Mouse (Mus musculus): ENCODE data around the gene Pvalb.
A peak's percentile ranks its signal among the peaks of the same experiment; 100 is the strongest.

Pvalb gene

DNA sequence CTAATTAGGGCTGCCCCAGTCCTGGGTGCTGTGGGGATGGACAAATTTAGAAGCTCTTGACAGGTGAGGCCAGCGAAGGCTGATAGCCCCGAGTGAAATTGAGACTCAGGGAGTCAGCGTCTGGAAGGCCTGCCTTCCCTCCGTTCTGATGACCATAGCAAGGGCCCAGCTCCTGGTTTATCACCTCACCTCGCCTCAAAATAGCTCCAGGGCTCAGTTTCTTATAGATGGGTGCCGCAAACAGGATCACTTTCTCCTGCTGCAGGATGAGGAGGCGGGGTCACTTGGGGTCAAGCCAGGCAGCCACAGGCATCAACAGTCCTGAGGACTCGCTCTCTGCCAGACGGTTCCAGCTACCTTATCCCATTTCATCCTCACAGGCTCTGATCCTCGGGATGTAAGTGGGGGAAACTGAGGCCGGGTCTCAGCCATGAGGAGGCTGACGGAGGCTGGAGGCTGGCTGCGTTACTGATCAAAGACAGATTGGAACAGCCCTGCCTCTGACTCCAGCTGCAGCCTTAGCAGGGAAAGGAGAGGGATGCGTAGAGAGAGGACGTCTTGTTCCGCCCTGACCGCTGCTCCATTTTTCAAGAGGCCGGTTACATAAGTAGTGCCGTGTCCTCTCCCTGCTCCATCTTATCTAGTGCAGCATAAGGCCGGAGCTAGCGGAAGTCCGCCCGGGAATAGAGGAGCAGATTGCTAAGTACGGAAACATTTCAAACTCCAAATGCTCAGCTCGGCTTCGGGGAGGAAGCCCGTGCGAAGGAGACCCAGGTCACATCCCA lies 10.9 kb downstream of the Pvalb start:
- DNase-seq (ENCODE audit: low spot score in 2 of 2): peak; percentile 15 to 41

DNA sequence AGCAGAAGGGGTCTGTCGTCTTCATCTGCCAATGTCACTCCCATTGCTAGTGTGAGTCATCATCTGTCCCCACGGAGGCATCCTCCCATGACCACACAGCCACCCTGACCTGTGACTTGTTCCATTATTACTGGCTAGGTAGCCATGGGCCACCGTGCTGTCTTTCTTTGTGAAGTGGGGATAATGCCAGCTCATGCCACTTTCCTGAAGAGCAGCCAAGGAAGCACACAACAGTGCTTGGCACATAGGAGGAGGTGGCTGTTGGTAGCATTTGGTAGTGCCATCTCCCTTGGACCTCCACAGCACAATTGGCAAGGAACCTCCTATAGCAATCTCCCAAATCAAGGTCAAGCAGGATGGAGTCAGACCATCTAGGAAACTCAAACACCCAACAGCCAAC lies 11.9 kb downstream of the Pvalb start:
- no peak for DNase-seq (ENCODE audit: low spot score in 2 of 2)

DNA sequence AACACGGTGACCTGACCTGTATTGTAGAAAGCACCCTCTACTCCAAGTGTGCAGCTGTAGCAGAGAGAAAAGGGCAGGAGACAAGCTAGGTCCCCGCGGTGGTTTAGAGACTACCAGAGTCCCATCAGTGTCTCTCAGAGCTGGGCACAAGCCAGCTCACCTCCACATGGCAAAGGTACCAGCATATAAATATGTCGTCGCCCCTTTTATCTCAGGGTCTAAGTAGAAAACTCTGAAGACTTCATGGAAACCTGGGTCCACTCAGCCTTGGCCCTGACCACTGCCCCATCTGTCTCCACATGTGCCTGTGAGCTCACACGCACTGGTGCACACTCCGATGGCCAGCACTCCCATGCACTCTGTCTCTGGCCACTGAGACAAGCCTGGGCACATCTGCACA lies 16.6 kb downstream of the Pvalb start:
- no peak for DNase-seq (ENCODE audit: low spot score in 2 of 2)

DNA sequence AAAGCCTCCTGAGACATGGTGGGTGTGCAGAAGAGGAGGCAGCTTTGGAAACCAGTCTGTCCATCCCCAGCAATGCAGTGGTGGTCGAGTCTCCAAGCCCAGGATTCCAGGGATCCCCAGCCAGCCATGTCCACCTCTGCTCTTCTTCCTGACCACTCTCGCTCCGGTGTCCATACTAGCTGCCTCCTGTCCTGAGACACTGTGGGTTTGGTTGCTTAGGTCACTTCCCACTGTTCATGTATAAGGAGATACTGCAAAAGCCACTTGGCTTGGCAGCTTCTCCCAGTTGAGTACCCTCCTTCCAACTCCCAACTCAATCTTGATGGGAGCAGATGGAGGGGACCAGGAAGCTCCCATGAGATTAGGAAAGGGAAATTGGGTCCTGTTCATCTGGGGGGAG lies 17.7 kb downstream of the Pvalb start:
- DNase-seq (ENCODE audit: low spot score in 2 of 2): no peak

DNA sequence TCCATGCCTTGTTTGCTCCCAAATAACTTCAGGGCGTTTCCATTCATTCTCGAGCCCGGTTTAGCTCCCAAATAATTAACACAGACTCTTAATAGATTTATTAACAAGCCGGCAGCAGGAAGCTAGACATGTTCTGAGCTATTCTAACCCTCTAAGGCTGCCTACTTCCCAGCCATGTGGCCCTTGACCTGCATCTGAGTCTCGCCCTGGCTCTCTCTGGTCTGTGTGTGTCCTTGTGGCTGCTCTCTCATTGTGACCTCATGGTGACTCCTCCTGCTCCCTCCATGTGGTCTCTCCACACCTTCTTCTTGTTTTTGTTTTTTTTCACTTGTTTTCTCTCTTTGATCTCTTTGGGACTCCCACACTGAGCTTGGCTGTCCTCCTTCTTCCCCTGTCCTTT lies 19.3 kb downstream of the Pvalb start:
- no peak for DNase-seq (ENCODE audit: low spot score in 2 of 2)

DNA sequence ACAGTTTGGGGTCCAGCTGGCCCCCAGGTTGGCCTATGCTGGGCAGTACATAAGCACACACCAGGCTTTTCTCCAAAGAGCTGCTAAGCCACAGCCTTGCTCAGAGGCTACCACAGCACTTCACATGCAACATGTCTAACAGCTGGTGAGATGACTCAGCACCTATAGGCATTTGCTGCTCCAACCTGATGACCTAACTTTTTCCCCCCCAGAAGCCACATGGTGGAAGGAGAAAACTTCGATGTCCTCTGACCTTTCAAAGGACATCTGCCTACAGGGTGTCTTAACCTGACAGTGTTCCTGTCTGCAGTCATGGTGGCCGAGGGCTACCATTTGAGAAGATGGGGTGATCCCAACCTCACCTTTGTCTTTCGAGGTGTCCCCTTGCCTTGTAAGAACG lies 20.6 kb downstream of the Pvalb start:
- DNase-seq (ENCODE audit: low spot score in 2 of 2): no peak

DNA sequence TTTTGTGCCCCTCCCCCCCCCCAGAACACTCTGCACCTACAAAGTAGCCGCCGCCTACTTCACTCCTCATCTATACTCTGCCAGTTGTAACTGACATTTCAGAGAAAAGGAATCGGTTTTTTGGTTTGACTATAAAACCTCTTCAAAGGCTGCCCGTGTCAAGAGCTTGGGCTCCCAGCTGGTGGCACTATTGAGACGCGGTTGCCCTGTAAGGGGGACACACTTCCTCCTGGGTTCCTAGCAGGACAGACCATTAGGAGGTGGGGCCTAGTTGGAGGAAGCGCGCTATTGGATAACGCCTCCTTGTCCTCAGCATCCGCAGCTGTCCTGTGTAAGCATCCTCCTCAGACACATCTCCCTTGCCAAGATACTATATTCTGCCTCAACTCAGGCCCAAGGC lies 21.3 kb downstream of the Pvalb start:
- DNase-seq (ENCODE audit: low spot score in 2 of 2): no peak

DNA sequence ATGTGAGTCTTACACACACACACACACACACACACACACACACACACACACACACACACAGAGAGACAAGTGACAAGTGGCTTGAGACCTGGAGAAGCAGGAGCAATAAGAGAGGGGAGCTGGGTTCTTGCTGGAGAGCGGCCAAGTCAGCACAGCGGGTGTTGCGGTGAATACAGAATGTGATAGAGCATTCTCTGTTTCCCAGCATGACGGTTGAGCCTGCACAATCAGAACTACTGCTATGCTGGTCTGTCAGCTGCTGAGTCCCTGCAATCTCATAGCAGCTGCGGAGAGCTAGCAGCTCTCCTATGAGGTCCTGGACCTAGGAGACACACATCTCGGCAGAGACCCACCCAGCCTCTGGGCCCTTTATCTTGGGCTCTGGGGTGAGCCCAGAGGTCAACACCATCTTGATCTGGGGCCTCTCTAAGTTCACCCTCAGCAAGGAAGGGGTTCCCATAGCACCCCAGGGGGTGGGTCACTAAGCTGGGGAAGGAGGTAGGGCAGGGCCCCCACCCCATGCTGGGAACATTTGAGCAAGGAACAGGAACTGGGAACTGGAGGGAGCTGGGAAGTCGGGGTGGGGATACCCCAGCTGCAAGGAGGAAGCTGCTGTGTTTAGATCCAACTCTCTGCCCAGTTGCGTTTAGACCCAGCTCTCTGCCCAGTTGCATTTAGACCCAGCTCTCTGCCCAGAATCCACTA lies 24.3 kb downstream of the Pvalb start:
- no peak for DNase-seq (ENCODE audit: low spot score in 2 of 2)

DNA sequence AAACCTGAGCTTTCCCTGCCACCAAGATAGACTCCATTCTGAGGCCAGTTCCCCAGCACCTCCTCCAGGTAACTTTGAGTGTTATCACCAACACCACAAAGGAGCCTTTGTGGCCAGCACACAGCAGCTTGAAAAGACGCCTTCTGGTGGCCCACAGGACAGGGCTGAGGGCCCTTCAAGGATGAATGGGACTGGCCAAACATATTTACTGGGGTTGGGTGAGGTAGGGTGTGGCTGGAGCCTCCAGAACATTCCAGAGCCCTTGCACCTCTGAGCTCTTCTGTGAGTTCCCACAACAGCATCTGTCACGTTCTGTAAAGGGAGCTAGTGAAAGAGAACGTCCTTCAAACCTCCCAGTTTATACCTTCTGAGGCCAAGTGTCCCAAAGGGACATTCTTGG lies 26.4 kb downstream of the Pvalb start:
- no peak for DNase-seq (ENCODE audit: low spot score in 2 of 2)

DNA sequence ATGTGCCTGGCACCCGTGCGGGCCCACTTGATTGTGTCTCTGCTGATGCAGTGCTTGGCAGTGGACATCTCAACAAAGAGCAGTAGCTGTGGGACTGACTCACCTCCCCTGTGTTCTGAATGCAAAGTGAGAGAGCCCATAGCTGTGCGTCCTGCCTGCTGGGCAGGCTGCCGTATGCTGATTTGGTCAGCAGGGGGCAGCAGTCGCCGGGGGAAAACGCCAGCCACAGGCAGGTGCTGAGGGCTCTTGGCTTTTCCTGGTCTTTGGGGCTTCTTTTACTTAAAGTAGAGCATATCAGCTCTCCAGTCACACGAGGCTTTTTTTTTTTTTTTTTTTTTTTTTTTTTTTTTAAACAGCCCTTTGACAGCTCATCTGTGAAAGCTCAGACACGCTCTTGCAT lies 27.8 kb downstream of the Pvalb start:
- peak in 1 of 2 experiments; percentile 63 for DNase-seq (ENCODE audit: low spot score in 2 of 2)

DNA sequence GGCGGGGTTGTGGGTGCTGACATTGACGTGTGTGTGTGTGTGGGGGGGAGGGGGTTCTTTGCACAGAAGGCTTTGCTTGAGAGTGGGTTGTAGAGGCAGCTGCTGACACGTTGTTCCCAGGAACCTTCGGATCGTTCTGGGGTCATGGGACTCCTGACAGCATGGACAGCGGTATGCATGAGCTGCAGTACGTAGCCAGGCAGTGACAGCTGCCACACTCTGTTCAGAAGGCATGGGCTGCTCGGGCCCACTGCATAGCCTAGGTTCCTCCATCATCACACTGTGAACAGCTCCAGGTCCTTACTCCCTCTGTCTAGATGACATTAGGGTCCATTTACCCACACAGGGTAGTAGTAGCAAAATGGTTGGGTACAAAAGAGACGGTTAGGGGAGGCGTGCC lies 28.9 kb downstream of the Pvalb start:
- no peak for DNase-seq (ENCODE audit: low spot score in 2 of 2)

DNA sequence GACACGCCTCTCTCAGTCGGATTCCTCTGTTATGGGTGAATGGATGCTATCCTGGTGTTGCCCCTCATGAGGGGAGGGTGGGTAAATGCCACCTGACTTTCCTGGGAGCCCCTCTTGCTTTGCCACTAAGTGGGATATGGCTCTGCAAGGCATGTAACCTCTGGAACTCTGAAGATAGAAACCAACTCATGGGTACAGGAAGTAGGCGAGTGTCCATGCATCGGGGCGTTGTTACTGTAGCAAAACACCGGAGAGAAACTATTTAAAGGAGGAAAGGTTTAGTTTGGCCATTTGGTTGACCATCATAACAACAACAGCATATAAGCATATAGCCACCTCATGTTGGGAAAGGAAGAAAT lies 31.3 kb downstream of the Pvalb start:
- DNase-seq (ENCODE audit: low spot score in 2 of 2): no peak

DNA sequence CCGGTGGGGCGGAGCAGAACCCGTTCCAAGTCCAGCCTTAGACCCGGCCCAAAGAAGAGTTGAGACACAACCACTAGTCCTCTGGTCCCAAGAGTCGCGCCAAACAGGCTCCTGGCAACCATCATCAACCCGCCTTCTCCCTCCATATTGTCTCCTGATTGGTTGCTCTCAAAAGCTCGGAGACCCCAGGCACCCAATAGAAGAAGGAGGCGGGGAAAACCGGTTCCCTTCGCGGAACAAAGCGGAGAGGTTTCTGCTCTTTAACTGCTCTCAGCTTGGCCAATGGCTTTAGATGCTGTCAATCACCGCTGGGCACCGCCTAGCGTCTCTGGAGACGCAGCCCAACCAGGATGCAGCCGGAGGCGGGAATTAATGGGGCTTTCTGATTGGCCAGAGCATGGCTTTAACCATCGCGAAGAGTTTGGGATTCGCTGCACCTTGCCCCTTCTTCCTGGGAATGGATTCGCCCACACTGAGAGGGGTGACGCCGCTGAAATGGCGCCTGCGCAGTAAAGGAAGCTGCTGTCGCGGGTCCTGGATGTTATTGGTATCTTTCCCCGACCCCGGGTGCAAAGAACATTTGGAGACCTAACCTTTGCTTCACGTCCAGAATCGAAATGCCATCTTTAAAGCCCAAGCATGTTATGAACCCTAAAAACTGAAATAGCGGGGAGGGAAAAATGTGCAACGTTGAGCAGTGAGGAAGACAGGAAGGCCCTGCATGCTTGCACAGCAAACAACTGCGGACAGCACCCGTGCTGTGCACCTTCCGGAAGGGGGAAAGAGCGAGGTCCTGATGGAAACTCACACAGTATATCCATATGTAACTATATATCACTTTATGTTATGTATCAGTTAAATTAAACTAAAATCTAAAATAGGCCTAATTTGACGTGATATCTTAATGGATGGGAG lies 32.0 kb downstream of the Pvalb start, which contains the start of gene Ift27:
Ift27 (minus strand) TSS at position 136 of the 915 bp plus-strand sequence.
- peak; percentile 99 for DNase-seq (ENCODE audit: low spot score in 2 of 2)

DNA sequence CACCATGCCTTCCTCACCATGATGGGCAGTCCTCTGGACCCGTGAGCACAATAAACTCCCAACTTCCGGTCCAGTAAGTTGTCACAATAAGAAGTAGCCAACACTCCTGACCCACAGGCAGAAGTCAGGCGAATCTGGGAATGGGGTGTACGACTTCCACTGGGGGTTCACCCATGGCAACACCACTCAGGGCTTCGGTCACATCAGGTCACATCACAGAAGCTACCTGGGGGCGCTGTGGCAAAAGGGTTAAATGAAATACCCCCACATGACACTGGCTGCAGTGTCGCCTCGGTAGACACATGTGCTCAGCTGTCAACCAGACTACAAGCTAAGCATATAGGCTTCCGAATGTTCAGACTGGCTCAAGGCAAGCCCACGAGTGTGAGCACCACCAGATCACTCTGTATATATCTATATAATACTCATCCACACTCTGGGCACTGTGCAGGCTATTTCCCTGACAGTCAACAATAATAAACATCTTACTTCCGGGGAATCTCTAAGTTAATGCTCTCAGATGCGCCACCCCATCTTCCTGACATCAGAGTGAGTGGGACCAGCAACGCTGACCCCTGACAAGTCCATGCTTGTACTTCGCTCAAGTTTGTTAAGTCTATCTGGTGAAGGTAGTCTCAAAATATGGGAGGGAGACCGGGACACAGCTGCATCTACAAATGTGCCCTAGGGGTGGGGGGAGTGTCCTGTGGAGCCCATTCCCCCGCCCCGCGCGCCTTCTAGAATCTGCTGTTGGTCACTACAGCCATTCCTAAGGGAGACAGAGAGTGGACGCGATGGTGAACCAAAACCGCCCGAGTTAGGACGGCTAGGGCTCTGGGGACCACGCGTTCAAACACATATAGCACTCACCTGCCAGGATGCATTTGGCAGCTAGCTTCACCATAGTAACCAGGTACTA lies 33.0 kb downstream of the Pvalb start:
- DNase-seq (ENCODE audit: low spot score in 2 of 2): no peak

DNA sequence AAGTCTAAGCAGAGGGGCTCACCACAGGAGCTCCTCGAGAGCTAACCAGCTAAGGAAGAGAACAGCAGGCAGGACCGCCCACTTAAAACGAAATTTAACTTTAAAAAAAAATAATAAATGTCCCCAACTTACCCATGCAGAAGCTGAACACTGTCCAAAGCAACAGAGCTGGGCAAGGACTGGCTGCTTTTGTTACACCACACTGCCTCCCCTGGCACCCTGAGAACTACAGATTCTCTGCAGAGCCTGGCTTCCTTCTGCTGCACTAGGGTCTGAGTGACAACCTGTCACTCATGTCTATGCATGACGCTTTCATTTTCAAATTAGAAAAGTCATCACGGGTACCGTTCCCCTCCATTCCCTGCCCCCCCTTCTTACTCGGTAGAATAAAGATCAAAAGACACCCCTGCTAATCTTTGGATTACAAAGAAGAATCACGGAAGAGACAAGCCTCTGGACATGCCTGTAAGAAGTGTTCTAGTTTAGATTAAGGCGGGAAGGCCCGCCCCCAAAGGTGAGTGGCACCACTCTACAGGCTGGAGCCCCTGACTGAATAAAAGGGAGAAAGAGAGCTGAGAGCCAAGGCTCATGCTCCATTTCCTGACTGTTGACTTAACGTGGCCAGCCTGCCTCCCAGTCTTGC lies 33.8 kb downstream of the Pvalb start:
- no peak for DNase-seq (ENCODE audit: low spot score in 2 of 2)

DNA sequence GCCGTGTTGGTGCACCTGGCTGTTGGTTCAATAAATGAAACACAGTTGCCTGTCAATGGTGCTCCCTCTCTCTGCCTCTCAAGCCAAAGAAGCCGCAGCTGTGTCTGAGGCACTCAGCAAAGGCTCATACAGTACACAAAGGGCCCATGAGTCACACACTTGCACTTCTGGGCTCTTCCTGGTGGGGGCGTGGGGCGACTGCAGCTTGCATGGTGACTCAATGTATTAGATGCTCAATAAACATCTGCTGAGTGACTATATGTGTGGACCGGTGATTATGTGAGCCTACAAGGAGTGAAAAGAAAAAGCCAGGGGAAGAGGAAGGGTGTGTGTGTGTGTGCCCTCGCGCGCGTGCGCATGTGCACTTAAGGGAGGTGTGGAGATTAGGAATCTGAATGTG lies 34.5 kb downstream of the Pvalb start:
- DNase-seq (ENCODE audit: low spot score in 2 of 2): no peak

DNA sequence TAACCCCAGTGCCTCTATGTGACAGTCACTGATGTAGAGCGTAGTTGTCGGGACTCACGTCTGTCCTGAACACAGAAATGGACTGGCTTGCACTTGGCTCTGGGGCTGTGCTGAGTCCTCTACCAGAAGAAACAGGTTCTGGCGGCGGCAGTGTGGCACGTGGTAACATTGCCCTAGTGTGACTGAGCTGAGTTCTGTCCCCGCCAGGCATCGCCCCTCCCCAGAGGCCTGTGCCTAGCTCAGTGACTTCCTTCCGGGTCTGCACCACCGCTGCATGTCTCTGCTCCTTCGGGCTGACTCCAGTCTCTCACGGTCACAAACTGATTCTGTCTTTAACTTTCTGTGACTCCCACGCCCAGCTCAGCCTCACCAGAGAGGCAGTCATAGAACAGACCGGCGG lies 35.5 kb downstream of the Pvalb start:
- DNase-seq (ENCODE audit: low spot score in 2 of 2): no peak

DNA sequence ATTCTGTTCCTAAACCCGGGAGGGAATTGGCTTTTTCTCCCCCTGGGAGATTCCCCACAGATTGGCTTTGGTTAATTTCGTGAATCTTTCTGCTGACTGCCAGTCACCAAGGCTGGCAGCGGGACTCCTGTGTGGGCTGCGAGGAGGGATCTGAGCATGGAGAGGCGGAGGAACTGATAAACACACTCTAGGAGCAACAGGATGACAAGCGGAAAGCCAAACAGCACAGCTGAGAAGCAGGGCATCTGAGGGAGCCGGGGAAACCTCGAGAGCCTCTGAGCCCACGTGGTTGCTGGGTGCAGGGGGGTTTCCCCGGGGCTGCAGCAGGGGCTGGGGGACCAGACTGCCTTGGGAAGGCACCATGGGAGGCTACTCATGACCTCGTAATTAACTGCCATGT lies 36.6 kb downstream of the Pvalb start:
- no peak for DNase-seq (ENCODE audit: low spot score in 2 of 2)

DNA sequence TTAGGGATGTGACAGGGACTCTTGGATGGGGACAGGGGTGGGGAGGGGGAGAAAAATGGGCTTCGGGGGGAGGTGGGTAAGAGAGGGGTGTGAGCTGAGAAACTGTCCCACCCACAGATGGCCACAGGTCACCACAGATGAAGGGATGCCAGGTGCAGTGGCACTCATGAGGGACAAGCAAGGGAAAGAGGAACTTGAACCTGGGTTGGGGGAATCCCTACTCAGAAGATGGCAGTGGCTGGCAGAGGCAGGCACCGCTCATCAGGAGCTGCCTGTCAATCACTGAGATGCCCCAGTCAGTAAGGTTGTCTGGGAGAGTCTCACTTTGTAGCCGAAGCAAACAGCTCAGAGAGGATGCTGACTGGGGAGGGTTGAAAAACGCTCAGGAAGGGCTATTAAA lies 40.9 kb downstream of the Pvalb start:
- DNase-seq (ENCODE audit: low spot score in 2 of 2): no peak

DNA sequence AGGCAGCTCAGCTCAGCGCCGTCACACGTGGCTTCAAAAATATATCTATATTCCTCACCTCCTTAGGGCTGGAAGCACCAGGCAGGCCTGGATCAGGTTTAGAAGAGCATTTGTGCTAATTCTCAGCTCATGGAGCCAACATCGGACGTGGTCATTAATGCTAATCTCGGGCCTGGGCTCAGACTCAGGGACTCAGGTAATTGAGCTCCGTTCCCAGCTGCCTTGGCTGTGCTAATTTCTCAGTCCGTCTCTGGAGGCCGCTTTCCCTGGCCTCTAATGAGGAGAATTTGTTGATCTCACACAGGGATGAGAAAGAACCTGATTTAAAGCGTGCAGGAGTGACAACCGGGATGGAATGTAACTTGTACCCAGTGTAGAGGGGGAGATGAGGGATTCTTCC lies 41.7 kb downstream of the Pvalb start:
- DNase-seq (ENCODE audit: low spot score in 2 of 2): no peak

DNA sequence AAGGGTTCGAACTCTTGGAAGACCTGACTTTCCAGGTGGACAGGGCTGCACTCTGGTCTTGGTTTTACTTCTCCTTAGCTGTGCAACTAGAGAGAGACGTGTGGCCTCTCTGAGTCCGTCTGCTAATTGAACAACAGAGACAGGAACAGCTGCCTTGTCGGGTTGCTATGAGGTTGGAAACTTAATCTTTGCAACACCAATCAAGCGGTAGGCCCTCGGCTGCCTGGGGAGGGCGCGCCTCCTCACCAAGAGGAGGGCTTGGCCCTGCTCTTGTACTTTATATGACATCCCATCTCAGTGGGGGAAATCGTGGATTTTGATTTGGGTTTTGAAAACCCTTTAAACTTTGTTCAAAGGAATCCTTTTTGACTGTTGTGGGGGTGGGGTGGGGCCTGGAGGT lies 44.3 kb downstream of the Pvalb start:
- DNase-seq (ENCODE audit: low spot score in 2 of 2): no peak
